Mouse (Mus musculus) E14TG2a.4 (cell line): ENCODE data around the gene Hand1.
"Not testable (repeated sequence)": the region's sequence is repeated elsewhere in the genome, so short reads cannot be mapped to it uniquely, and the experiment has no call there.

Experiments used
- H3K27me3 ChIP-seq: 2 replicates; pipeline ENCODE4 v1.6.1; 2014; ENCODE audit warnings: low read length, control low read depth; ENCODE audit not compliant: insufficient read depth
- H3K36me3 ChIP-seq: 2 replicates; pipeline ENCODE4 v1.6.1; 2014; ENCODE audit warnings: low read length, control low read depth; ENCODE audit not compliant: insufficient read depth
- H3K4me1 ChIP-seq: replicated peaks from 2 replicates; pipeline ENCODE4 v1.6.1; 2014; ENCODE audit warnings: low read depth, low read length, control low read depth
- H3K4me3 ChIP-seq: replicated peaks from 2 replicates; pipeline ENCODE4 v1.5.1; 2014; ENCODE audit warnings: mild to moderate bottlenecking, low read length
- H3K9me3 ChIP-seq: 2 replicates; pipeline ENCODE4 v1.6.1; 2014; ENCODE audit warnings: low read length, control low read depth
- CTCF ChIP-seq: conservative IDR thresholded peaks from 2 replicates; pipeline ENCODE4 v1.5.1; 2014; ENCODE audit warnings: low read length
- NANOG ChIP-seq: IDR thresholded peaks from 2 replicates; pipeline ENCODE4 v1.6.1; 2014; ENCODE audit warnings: borderline replicate concordance, low read length, mixed read lengths
- POU5F1 ChIP-seq: IDR thresholded peaks from 2 replicates; pipeline ENCODE4 v1.6.1; 2014; ENCODE audit warnings: low read length, borderline replicate concordance

The Hand1 gene

DNA sequence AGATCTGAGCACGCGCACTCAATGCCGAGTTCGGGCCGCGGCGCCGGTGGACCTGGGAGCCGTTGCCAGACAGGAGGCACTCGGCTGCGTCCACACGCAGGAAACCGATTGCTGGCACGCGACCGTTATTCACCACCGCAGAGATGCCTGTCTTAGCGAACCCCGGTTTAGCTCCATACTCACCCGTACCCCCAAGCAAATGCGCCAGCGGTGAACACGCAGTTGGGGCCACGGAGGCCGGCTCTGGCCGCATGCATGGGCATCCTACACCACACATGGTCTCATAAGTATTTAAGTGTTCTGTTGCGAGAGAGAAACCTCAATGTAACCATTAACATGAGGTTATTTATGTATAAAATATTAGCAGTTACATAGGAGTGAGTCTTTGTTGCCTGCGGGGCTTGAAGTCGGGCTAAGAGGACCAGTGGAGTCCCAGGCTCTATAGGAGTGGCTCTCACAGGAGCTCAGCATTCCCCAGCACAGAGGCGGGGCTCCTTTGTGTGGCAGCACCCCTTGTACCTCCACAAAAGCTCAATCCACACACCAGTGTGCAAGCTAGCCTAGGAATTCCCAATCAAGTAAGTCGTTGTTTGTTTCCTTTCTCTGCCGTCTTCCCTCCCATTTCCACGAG lies 4.6 kb downstream of the Hand1 start:
- H3K9me3 ChIP-seq: no peaks in the 10 kb centered on the region
- H3K36me3 ChIP-seq: no peaks in the 10 kb centered on the region
- peaks cover 73% of the 10 kb centered on the region for H3K27me3 ChIP-seq
- H3K4me3 ChIP-seq: peak overlapping the region; percentile 66
- TF ChIP-seq CTCF: no peak
- no peak for TF ChIP-seq NANOG
- TF ChIP-seq POU5F1: no peak
- peaks cover 65% of the 10 kb centered on the region for H3K4me1 ChIP-seq

DNA sequence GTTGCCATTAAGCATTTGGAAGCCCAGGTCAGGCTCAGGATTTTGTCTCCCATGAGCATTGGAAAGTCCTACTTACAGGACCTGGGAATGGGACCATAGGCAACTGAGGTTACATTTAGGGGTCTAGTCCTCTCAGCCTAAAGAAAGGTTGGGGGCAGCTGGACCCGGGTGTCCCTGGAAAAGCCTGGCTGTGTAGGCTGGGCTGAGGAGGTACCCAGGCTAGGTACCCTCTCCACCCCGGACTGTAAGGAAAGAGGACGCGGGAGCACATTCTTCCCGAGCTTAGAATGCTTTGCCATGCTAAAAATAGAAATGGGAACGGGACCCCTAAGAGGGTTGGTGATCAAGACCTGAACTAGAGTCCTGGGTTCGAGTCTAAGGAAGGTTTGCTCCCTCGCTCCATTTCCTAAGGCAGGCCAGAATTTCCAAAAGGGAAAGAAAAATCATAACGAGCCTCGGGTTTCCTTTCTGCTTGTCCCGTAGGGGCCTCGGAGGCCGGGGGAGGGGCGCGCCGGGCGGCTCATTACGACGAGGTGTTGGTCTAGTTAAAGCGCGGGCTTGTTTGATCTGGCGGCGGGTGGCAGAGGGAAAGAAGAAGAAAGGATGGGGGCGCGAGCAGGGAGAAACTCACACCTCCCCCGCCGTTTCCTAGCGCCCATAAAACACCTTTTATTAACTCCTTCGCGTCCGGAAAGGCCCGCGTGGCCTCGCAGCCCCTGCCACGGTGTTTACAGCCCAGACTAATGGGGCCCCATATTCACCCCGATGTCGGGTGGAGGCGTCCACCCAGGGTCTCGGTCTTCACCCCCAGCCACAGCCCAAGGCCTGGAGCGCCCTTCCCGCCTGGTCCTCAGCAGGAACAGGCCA lies 5.3 kb downstream of the Hand1 start:
- Histone ChIP-seq H3K9me3 (no peaks in the 10 kb centered on the region), H3K4me3 (peak overlapping the region; percentile 66), H3K27me3 (peaks cover 65% of the 10 kb centered on the region), H3K36me3 (no peaks in the 10 kb centered on the region), H3K4me1 (peaks cover 57% of the 10 kb centered on the region)
- TF ChIP-seq NANOG: no peak
- no peak for TF ChIP-seq CTCF
- TF ChIP-seq POU5F1: no peak

DNA sequence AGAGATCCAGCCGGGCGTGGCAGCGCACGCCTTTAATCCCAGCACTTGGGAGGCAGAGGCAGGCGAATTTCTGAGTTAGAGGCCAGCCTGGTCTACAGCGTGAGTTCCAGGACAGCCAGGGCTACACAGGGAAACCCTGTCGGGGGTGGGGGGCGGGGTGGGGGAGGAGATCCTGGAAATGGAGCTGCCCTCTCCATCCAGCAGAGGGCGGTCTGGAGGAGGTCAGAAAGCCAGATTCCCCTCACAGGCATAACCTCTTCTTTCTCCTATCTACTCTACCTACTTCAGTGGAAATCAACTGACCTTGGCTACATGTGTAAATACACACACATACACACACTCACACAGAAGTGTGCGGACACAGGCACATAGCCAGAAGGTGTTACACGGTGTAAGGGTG lies 7.4 kb downstream of the Hand1 start:
- peak; percentile 24; the same call in 1 of the 2 replicates for TF ChIP-seq CTCF

DNA sequence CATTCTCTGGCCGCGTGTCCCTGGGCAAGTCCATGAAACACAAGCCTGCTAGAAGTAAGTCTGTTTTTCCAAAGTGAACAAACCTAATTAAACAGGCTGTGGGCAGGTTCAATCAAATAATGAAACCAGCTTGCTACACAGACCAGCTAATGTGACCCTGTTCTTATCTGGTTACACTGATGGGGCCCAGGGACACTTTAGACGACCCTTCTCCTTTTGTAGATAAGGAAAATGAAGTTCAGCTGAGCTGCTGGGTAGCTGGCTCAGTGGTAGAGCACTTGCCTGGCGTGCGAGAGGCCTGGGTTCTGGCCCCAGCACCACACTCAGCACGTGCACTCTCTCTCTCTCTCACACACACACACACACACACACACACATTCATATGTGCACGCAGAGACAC lies 8.9 kb downstream of the Hand1 start:
- Histone ChIP-seq H3K27me3 (peaks cover 33% of the 10 kb centered on the region), H3K36me3 (no peaks in the 10 kb centered on the region), H3K9me3 (no peaks in the 10 kb centered on the region), H3K4me1 (peaks cover 35% of the 10 kb centered on the region), H3K4me3 (no peak overlapping the region)
- no peak for TF ChIP-seq NANOG

More for the DNA sequence above, 7.4 kb downstream of the Hand1 start:
- H3K4me3 ChIP-seq: peak overlapping the region; percentile 29; the same call in 1 of the 2 replicates
- peaks cover 45% of the 10 kb centered on the region for H3K27me3 ChIP-seq
- not testable (repeated sequence) for H3K9me3 ChIP-seq, H3K36me3 ChIP-seq
- H3K4me1 ChIP-seq: peaks cover 49% of the 10 kb centered on the region

DNA sequence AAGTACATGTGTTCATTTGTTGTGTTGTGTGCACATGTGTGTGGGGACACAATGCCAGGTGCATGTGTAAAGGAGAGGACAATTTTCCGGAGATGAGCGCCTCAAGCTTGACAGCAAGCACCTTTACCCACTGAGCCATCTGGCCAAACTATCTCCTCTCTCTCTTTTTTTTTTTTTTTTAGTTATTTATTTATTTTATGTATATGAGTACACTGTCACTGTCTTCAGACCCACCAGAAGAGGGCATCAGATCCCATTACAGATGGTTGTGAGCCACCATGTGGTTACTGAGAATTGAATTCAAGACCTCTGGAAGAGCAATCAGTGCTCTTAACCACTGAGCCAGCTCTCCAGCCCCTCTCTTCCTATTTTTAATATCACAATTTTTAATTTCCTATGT lies 9.5 kb downstream of the Hand1 start:
- not testable (repeated sequence) for H3K4me3 ChIP-seq, H3K36me3 ChIP-seq, H3K9me3 ChIP-seq
- Histone ChIP-seq H3K27me3 (peaks cover 28% of the 10 kb centered on the region), H3K4me1 (peaks cover 30% of the 10 kb centered on the region)

DNA sequence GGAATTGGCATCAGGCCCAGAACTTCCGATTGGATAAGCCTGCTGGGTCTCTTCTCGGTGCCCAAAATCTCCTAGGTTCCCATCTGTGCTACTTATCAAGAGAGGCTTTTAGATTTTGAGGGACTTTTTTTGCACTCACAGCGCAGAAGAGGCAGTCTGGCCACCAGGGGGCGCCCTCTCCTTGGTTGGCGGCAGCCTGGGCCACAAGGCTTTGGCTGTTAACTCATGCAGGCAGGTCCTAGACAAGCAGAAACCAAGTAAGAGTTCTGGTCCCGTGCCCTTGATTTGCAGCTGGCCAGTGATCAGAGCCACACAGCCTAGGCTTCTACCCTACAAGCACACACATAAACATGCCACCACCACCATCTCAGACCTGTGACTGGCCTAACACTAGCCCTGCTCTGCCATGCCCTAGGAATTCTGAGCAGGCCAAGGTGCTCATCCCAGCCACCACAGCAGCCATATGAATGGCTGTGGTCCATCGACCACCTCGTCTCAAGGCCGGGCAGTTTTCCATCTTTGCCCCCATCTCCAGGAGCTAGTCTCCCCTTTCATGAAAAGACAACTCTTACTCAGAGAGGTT lies 12.5 kb downstream of the Hand1 start:
- Histone ChIP-seq H3K4me1 (peaks cover 16% of the 10 kb centered on the region), H3K27me3 (0 out of 2 replicates have a peak, but pooled peaks cover 4% of the 10 kb centered on the region), H3K36me3 (no peaks in the 10 kb centered on the region), H3K9me3 (no peaks in the 10 kb centered on the region), H3K4me3 (no peak overlapping the region)
- TF ChIP-seq NANOG (no peak), CTCF (peak; percentile 89)

DNA sequence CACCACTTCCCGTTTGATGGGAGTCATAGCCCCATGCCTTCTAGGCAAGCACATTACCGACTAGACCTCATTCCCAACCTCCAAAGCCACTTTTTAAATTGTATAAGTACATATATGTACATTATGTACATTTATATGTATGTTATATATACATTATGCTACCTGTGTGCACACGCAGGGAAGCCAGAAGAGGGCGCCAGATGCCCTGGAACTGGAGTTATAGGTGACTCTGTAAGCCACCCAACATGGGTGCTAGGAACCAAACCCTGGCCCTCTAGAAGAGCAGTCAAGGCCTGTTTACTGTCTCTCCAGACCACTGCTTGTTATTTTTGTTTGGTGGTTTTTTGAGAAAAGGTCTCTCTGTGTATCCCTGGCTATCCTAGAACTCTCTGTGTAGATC lies 14.4 kb downstream of the Hand1 start:
- H3K27me3 ChIP-seq: 0 out of 2 replicates have a peak, but pooled peaks cover 4% of the 10 kb centered on the region
- no peaks in the 10 kb centered on the region for H3K9me3 ChIP-seq
- no peak for TF ChIP-seq POU5F1
- peak; percentile 54 for TF ChIP-seq CTCF

DNA sequence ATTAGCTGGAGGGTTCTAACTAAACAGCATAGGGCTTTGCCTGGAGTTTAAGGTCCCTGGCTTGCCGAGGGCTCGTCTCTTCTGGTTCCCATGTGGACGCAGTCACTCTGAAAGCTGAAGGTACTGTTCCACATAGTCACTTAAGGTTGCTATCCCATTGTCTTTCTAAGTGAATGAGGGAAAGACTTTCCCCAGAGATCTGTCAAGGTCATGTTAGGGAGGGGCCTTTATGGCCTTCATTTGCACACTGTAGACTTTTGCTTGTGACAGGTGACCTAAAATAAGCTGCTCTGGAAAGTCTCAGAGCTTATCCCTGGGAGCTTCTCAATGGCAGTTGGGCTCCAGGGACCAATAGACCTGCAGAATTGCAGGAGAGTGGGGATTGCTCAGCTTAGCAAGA lies 19.0 kb downstream of the Hand1 start:
- Histone ChIP-seq H3K4me1 (peaks cover 26% of the 10 kb centered on the region), H3K9me3 (no peaks in the 10 kb centered on the region), H3K4me3 (peak overlapping the region; percentile 6; the same call in 1 of the 2 replicates), H3K36me3 (peaks cover 41% of the 10 kb centered on the region), H3K27me3 (no peaks in the 10 kb centered on the region)
- no peak for TF ChIP-seq NANOG

More for the DNA sequence above, 14.4 kb downstream of the Hand1 start:
- Histone ChIP-seq H3K36me3 (peaks cover 1% of the 10 kb centered on the region; the same call in 1 of the 2 replicates), H3K4me3 (no peak overlapping the region), H3K4me1 (peaks cover 28% of the 10 kb centered on the region)

DNA sequence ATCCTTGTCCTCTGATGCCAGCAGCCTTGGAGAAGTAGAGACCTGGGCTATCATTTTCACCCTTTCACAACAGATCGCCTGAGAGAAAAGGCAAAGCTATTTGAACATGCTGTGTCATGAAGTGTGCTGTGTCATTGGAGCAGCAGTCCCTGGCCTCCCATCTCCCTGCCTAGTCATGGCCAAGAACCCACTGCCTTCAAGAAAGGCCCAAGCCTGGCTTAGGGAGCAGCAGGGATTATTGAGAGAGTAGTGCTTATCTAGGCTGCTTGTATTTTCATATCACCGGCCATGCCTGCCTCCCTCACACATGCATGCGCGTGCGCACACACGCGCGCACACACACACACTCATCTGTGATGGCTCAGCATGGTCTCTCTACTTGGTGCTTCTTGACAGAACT lies 20.4 kb downstream of the Hand1 start:
- Histone ChIP-seq H3K36me3 (peaks cover 53% of the 10 kb centered on the region), H3K4me1 (peaks cover 29% of the 10 kb centered on the region)
- TF ChIP-seq CTCF (no peak), POU5F1 (no peak), NANOG (no peak)

More for the DNA sequence above, 20.4 kb downstream of the Hand1 start:
- no peak overlapping the region for H3K4me3 ChIP-seq
- H3K27me3 ChIP-seq: no peaks in the 10 kb centered on the region
- no peaks in the 10 kb centered on the region for H3K9me3 ChIP-seq
